Mouse (Mus musculus) intestine, postnatal 0 days (tissue): ENCODE measurements around the gene Arhgef16. TPM values are rescaled to one million over a fixed set of nuclear protein-coding genes. Genes with fewer than 3 reads are reported as not detected.

ENCODE experiments used
- ATAC-seq: fragments of 200-750 bp; cut with Nextera tagmentation; 2 replicates; pipeline ENCODE4 v1.8.0; 2017; ENCODE audit warnings: mild to moderate bottlenecking, moderate TSS enrichment, moderate library complexity
- H3K27ac ChIP-seq: fragments of 300-500 bp; sonication (generic); 2 replicates; pipeline ENCODE4 v1.5.1; 2014; ENCODE audit warnings: mild to moderate bottlenecking, low read depth, low read length, moderate library complexity
- H3K27me3 ChIP-seq: fragments of 300-500 bp; sonication (generic); replicated peaks from 2 replicates; pipeline ENCODE4 v1.6.1; 2014; ENCODE audit warnings: low read length, mixed read lengths; ENCODE audit not compliant: control insufficient read depth, insufficient read depth
- H3K36me3 ChIP-seq: fragments of 300-500 bp; sonication (generic); 2 replicates; pipeline ENCODE4 v1.6.1; 2014; ENCODE audit warnings: mild to moderate bottlenecking, moderate library complexity; ENCODE audit not compliant: control insufficient read depth, insufficient read depth
- H3K4me1 ChIP-seq: fragments of 300-500 bp; sonication (generic); replicated peaks from 2 replicates; pipeline ENCODE4 v1.6.1; 2014; ENCODE audit warnings: antibody characterized with exemption, low read length, mixed read lengths; ENCODE audit not compliant: control insufficient read depth, insufficient read depth
- H3K4me2 ChIP-seq: fragments of 300-500 bp; sonication (generic); replicated peaks from 2 replicates; pipeline ENCODE4 v1.6.1; 2014; ENCODE audit warnings: low read depth, mild to moderate bottlenecking, moderate library complexity
- H3K4me3 ChIP-seq: fragments of 300-500 bp; sonication (generic); 2 replicates; pipeline ENCODE4 v1.5.1; 2014; ENCODE audit warnings: low read depth, low read length
- H3K9ac ChIP-seq: fragments of 300-500 bp; sonication (generic); 2 replicates; pipeline ENCODE4 v1.6.1; 2014; ENCODE audit warnings: mild to moderate bottlenecking, low read depth, low read length
- H3K9me3 ChIP-seq: fragments of 300-500 bp; sonication (generic); 2 replicates; pipeline ENCODE4 v1.6.1; 2016; ENCODE audit warnings: mixed run types; ENCODE audit not compliant: control insufficient read depth
- CTCF ChIP-seq: sonication (generic); IDR thresholded peaks from 2 replicates; pipeline ENCODE4 v1.5.1; 2016; ENCODE audit warnings: low read depth, mild to moderate bottlenecking, control low read depth, antibody characterized with exemption, moderate library complexity
- WGBS: fragments of 180-500 bp; shearing (Covaris S2); extraction: QIAGEN DNeasy Blood & Tissue Kit; methylation state at CpG from one replicate; pipeline ENCODE4 v1.1.7; 2014; 5-methylcytosine and 5-hydroxymethylcytosine counted together
- polyA plus RNA-seq: library from polyadenylated mRNA; unstranded; fragments of >200 nt; fragmentation: Nextera tagmentation; extraction: Ambion mirVana; gene quantifications from 2 replicates; pipeline ENCODE4 v1.2.1, GENCODE M21; 2015

Gene Arhgef16
- 65.9 and 69.4 TPM in 2 replicates for polyA plus RNA-seq

GRCm38 (mm10) chr4:154301466-154301881 lies at the start of gene Arhgef16:
Gene Arhgef16, minus strand, starts transcription at chr4:154301676.
- Histone ChIP-seq H3K27me3 (0 out of 2 replicates have a peak, but pooled peaks cover 3% of the 10 kb centered on the region), H3K9ac (peak within 1 kb of the TSS; percentile 7; the same call in 1 of the 2 replicates), H3K27ac (peak within 1 kb of the TSS; percentile 93; the same call in 1 of the 2 replicates), H3K4me1 (no peaks in the 10 kb centered on the region), H3K9me3 (no peaks in the 10 kb centered on the region), H3K36me3 (no peaks in the 10 kb centered on the region), H3K4me3 (0 out of 2 replicates have a peak within 1 kb of the TSS, but pooled peaks have one; percentile 56), H3K4me2 (peak within 1 kb of the TSS; percentile 76)
- WGBS = 16% methylated on average over 7 of the region's 7 CpGs
- TF ChIP-seq CTCF = peak; percentile 95
- ATAC-seq = peak; percentile 16; the same call in 1 of the 2 replicates

DNA sequence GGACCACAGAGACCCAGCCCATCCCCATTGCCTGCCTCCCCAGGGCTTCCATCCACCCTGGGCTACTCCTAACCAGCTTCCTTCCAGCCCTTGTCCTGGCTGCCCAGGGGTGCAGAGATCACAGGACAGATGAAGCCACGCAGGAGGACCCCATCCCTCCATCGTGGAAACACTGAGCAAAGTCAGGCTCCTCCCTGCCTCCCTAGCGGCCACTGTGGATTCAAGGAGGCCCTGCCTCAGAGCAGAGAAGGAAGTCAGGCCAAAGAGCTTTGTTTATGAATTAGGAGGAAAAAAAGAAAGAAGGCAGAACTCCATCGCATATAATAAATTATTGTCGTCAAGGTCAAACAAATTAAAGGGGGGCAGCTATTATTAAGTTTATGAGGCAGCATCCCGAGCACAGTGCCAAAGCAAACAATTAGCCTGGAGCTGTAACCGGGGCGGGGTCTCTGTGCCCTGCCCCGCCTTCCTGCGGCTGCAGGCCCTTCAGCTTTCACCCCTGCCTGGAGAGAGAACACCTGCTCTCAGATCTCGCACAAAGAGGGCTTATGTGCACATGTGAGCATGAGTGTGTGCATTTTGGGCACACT lies 46.8 kb upstream of the Arhgef16 start:
- Histone ChIP-seq H3K27me3 (no peaks in the 10 kb centered on the region), H3K9ac (no peak overlapping the region), H3K4me1 (no peaks in the 10 kb centered on the region), H3K9me3 (no peaks in the 10 kb centered on the region), H3K4me3 (no peak overlapping the region), H3K27ac (no peak overlapping the region), H3K36me3 (peaks cover 29% of the 10 kb centered on the region; the same call in 1 of the 2 replicates), H3K4me2 (no peak overlapping the region)
- TF ChIP-seq CTCF = peak; percentile 43
- peak; percentile 34; the same call in 1 of the 2 replicates for ATAC-seq
- 9% methylated on average over 11 of the region's 11 CpGs for WGBS

DNA sequence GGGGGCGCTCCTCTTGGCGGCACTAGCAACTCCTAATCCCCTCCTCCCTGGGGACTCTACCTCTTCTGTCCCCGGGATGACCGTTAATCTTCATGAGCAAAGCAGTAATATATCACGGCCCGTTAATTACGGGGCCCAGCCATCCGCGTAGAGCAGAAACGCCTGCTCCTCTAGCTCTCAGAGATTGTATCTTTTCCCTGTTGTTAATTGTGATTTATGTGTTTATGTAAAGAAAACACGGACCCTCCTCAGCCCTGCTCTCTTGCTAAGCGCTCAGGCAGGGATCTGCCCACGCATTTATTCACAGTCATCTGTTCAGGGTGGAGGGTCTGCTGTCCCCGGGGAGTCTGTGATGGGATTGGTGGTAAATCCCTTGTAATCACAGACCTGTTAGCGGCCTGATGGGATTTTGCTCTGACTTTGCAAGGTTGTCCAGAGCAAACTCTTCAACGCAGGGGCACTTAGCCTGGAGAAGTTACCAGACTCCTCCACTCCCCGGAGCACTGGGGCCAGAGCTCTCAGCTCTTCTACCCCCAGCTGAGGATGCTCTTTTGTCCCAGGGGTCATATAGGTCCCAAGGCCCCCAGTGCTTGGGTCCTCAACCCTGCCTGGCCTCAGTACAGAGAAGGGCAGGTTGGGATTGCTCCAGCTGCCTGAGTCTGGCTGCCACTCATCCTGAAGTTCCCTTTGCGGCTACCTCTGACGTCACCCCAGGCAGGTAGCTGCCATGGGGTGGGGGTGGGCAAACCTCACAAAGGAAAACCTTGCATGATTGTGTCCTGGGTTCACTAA lies 45.5 kb upstream of the Arhgef16 start:
- H3K27ac ChIP-seq = no peak overlapping the region
- no peaks in the 10 kb centered on the region for H3K4me1 ChIP-seq
- peaks cover 38% of the 10 kb centered on the region; the same call in 1 of the 2 replicates for H3K36me3 ChIP-seq
- TF ChIP-seq CTCF = no peak
- 47% methylated on average over 19 of the region's 19 CpGs for WGBS
- no peaks in the 10 kb centered on the region for H3K27me3 ChIP-seq
- no peak overlapping the region for H3K4me3 ChIP-seq
- no peak overlapping the region for H3K4me2 ChIP-seq
- H3K9me3 ChIP-seq = no peaks in the 10 kb centered on the region
- ATAC-seq = no peak
- H3K9ac ChIP-seq = no peak overlapping the region

GRCm38 (mm10) chr4:154336650-154337049 lies 35.2 kb upstream of the Arhgef16 start:
- Histone ChIP-seq H3K4me2 (no peak overlapping the region), H3K9ac (no peak overlapping the region), H3K36me3 (peaks cover 32% of the 10 kb centered on the region), H3K27me3 (no peaks in the 10 kb centered on the region), H3K9me3 (no peaks in the 10 kb centered on the region), H3K4me1 (no peaks in the 10 kb centered on the region), H3K27ac (no peak overlapping the region), H3K4me3 (no peak overlapping the region)
- TF ChIP-seq CTCF = no peak
- 52% methylated on average over 10 of the region's 10 CpGs for WGBS
- ATAC-seq = no peak

DNA sequence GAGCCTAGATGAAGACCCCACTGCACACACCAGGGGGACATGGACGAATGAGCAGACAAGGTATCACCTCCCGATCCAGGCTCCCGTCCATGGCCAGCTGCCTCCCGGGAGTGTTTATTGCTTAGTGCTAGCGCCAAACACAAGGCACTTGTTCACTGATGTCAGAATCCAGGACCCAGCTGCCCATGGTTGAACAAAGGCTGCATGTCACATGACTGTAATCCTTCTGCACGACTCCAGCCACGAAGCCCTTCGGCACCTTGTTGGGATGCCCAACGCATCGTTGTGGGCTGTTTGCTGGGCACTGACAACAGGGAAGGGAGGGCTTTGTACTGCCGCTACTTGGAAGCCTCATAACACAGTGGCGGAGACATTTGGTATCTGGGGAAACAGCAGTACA lies 34.3 kb upstream of the Arhgef16 start, which contains the start of gene B230104I21Rik:
Gene B230104I21Rik (plus strand): TSS at position 367 of the 400 bp plus-strand sequence.
- Histone ChIP-seq H3K36me3 (peaks cover 30% of the 10 kb centered on the region), H3K27me3 (no peaks in the 10 kb centered on the region), H3K4me2 (peak within 1 kb of the TSS; percentile 56), H3K4me1 (no peaks in the 10 kb centered on the region), H3K4me3 (0 out of 2 replicates have a peak within 1 kb of the TSS, but pooled peaks have one; percentile 17), H3K27ac (no peak within 1 kb of the TSS), H3K9ac (no peak within 1 kb of the TSS), H3K9me3 (no peaks in the 10 kb centered on the region)
- 65% methylated on average over 12 of the region's 12 CpGs for WGBS
- TF ChIP-seq CTCF = no peak
- no peak for ATAC-seq
